Mouse (Mus musculus): Measurements from ENCODE around the gene Ptprm.

Gene Ptprm

GRCm38 (mm10) chr17:66879151-66879550, 475.1 kb downstream of the Ptprm start:
- DNase-seq (ENCODE audit: low spot score in 2 of 2) = no peak

GRCm38 (mm10) chr17:66877582-66877981, 476.7 kb downstream of the Ptprm start:
- no peak for DNase-seq (ENCODE audit: low spot score in 2 of 2)

GRCm38 (mm10) chr17:66874810-66875209, 479.4 kb downstream of the Ptprm start:
- DNase-seq (ENCODE audit: low spot score in 2 of 2) = no peak

- no peak for DNase-seq (ENCODE audit: low spot score in 2 of 2)
These were observed 482.9 kb downstream of the Ptprm start for GRCm38 (mm10) chr17:66871396-66871795.

DNA sequence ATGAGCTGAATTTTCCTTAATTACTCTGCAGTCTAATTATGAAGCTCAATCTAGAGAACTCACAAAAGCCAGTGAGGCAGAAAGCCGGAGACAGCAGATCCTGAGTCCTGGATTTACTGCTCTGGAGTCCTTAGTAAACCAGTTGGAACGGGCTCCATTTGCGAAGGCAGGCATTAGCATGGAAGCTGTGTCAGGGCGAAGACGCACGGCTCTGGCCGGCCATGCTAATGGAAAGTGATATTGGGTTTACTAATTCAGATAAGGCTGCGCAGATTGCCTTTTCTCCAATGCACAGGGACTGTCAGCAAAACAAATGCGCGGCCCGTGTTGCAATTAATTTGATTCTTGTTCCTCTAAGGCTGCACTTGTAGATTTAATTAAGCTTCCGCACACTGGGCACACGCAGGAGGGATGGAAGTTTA, 484.7 kb downstream of the Ptprm start:
- DNase-seq (ENCODE audit: low spot score in 2 of 2) = no peak

DNA sequence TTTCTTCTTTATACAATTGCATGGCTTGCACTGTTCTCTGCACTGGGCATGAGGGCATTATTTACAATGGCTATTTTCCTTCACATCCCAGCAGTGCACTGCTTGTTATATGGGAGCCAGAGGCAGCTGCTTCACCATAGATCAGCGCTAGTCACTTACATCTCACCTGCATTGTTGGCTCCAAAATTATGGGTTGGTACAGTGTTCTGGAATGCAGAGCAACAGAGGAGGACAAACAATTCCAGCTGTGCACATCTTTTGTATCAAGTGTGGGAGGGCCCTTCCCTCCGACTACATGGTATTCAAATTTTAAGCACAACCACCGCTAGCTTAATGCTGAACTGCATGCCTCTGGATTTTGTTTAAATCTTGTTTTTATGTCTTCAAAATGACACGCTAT, 489.8 kb downstream of the Ptprm start:
- DNase-seq (ENCODE audit: low spot score in 2 of 2) = no peak

DNA sequence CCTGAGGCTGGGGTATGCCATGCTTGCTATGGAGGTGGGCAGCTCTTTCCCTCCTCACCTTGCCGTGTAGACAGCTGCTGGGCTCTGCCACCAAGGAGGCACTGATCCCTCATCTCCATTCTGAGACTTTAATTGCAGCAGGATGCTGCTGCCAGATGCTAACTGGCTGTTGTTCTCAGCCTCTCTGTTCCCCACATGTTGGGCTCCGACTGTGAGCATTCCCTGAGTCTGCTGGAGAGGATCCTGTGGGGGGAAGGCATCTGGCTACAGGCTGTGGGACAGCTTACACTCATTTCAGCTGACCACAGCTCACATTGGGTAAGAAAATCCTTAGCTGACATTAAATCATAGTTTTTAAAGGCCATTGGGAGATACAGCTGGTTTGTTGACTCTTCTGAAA, 492.7 kb downstream of the Ptprm start:
- no peak for DNase-seq (ENCODE audit: low spot score in 2 of 2)

DNA sequence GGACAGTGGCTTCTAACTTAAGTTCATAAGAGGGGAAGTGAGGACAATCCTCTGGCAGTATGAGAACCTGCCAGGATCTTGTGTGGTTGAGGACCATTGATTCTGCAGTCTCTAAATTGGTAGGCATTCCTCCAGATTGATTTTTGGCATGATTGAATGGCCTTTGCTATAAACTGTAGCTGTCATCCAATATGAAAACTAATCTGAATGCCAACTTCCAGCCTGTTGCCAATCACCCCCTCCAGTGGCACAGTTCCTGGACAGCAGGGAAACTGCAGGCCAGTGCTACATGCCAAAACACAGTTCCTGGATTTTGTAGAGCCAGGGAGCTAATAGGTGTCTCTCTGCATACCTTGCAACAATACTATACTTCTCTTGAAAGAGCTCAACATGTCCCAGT, 495.5 kb downstream of the Ptprm start:
- no peak for DNase-seq (ENCODE audit: low spot score in 2 of 2)

DNA sequence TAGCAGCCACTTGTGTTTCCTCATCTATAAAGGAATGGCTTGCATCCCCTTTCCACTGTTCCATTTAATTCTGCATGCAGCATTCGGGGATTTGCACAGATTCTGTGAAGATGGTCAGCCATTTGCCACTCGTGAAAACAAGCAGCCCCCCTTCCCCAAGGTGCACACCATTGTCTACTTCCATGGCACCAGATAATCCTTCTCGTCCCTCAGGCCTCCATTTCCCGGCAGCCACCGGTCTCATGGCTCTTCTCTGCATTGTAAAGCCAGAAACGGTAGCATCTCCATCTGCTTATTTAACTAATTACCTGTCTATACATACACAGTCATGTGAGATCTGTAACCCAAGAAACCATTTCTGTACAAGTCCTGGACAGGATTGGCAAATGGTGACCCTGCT, 501.8 kb downstream of the Ptprm start:
- DNase-seq (ENCODE audit: low spot score in 2 of 2) = no peak

GRCm38 (mm10) chr17:66847011-66847410, 507.2 kb downstream of the Ptprm start:
- DNase-seq (ENCODE audit: low spot score in 2 of 2) = peak in 1 of 2 experiments; percentile 5

- no peak for DNase-seq (ENCODE audit: low spot score in 2 of 2)
These were observed 531.9 kb downstream of the Ptprm start for GRCm38 (mm10) chr17:66822347-66822746.

- no peak for DNase-seq (ENCODE audit: low spot score in 2 of 2)
These were observed 536.9 kb downstream of the Ptprm start for GRCm38 (mm10) chr17:66817380-66817779.

DNA sequence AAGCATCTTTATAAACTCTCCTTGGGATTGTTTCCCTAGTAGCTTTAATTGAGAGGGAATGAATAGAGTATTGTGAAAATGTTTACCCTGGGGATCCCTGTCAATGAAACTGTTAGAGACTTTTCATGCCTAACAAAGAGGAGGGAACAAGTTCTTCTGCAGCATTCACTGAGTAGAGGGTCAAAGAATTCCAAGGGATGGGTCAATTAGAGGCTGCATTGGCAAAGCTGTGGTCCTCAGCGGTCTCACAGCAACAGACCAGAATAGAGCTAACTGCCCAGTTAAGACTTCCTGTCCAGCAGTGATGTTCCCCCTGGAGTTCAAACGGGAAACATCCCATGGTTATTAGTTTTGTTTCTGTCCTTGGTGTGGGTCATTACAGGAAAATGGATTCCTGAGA, 538.3 kb downstream of the Ptprm start:
- no peak for DNase-seq (ENCODE audit: low spot score in 2 of 2)

- DNase-seq (ENCODE audit: low spot score in 2 of 2) = no peak
These were observed 540.5 kb downstream of the Ptprm start for GRCm38 (mm10) chr17:66813786-66814185.

DNA sequence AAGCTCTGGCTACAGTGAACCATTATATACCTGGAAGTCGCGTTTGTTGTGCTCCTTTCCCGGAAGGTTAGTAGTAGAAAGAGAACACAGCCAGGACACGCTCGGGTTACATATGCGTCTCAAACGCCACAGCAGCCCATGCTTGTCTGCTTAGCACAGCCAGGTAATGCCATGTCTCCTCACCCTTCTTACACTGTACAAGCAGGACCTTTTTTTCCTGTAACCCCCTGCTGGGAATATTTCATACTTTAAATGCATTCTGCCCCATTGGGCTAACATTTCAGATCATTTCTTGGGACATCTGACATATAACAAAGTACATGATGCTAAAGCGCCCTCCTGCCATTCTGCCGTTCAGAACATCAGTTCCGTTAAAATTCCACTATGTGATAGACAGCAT, 540.9 kb downstream of the Ptprm start:
- DNase-seq (ENCODE audit: low spot score in 2 of 2) = no peak

DNA sequence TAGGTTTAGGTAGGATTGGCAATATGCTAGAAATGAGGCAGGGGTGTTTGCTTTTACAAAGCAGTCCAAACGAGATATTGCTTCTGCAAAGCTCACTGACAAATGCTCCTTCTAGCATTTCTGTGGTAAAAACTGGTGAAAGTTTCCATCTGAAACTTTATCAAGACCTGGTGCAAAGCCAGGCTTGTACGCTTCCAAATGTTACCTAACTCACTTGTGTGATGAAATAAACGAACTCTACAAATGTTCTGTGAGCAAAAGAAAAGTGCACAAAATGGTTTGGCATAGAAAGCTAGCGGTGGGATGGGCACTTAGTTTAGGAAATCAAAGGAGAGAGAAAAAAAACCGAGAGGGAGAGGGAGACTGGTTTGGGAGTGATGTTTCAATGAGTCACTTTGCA, 544.5 kb downstream of the Ptprm start:
- peak in 1 of 2 experiments; percentile 30 for DNase-seq (ENCODE audit: low spot score in 2 of 2)

- DNase-seq (ENCODE audit: low spot score in 2 of 2) = no peak
These were observed 546.1 kb downstream of the Ptprm start for GRCm38 (mm10) chr17:66808186-66808585.

- DNase-seq (ENCODE audit: low spot score in 2 of 2) = no peak
These were observed 552.2 kb downstream of the Ptprm start for GRCm38 (mm10) chr17:66801831-66802687.

DNA sequence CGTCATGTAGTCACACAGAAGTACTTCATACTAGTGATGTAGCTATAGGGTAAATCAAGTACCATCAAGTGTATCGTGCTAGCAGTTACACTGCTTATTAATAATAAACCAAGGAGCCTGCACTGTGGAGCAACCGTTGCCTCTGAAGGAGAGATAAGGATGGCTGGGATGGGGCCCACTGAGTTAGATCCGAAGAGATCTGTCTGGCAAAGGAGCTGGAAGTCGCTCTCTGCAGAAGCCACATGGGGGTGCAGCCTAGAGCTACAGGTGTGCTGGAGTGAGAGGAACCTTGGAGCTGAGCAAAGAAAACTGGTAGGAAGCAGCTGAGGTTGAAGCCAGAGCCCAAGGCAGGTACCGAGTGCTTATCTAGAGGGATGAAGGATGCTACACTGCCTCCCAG, 554.0 kb downstream of the Ptprm start:
- DNase-seq (ENCODE audit: low spot score in 2 of 2) = no peak

DNA sequence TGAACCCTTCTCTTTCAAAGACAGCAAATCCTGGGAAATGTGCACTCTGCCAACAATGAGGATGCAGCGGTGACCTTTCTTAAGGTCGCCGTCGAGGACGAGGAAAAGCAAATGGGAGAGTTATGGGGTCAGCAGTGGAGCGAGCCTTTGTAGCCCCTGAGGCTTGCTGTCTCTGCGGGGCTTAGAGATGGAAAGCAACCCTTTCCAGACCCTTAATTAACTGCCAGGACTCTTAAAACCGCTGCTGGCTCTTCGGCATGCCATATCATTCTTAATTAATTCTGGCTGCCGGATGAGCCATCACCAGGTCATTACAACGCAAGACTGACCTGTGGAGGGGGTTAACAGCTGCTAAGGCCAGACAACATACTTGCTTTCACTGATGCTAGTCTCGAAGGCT, 568.1 kb downstream of the Ptprm start:
- no peak for DNase-seq (ENCODE audit: low spot score in 2 of 2)

DNA sequence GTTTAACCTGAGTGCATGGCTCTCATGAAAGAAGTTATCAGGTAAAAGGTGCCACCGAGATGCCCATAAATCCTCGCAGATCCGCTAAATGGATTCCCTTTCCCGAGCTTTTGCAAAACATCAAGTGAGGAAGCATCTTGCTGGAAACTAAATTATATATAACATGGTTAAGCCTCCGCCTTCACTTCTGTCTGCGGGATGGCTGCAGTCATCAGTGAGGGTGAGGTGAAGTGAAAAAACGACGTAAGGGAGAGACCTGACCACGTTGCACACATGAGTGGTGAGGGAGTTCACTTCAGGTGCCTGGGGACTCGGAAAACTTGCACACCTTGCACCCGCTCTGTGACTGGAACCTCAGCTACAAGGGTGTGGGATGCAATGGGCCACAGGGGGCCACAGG, 568.7 kb downstream of the Ptprm start:
- DNase-seq (ENCODE audit: low spot score in 2 of 2) = no peak

DNA sequence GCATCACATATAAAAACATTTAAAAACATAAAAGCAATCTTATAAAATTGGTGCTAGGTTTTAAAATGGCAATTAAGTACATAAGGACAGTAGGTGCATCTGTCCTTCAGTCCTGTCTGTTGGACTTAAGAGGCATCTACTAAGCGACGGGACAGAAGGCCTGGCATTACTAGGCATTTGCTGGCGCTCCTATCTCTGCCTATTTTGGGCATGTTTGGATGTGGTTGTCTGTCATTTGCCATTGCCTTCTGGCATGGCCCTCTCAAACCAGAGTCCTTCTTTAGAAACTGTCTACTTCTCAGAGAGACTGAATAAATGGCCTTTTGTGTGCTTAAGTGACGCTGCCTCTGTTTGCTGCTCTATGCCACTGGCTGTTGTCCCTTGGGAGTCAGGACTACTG, 570.7 kb downstream of the Ptprm start:
- no peak for DNase-seq (ENCODE audit: low spot score in 2 of 2)

DNA sequence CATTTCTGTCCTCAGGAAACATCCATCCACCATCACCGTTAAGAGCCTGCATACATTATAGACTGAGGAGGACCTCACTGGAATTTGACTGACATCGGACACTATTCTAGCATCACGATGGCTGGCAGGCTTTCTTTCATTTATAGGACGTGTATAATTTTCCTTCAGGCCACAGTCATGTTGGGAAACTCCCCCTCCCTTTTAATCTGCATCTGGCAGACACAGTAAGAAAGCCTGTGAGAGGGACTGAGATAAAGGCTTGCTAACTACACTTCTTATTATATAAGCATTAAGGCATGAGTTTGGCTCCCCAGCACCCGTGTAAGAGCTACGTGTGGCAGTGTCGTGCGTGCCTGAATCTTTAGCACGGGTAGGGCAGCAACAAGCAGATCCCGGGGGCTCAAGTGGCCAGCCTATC, 571.2 kb downstream of the Ptprm start:
- DNase-seq (ENCODE audit: low spot score in 2 of 2) = no peak

GRCm38 (mm10) chr17:66781910-66782309, 572.3 kb downstream of the Ptprm start:
- peak in 1 of 2 experiments; percentile 11 for DNase-seq (ENCODE audit: low spot score in 2 of 2)

All from urinary bladder, postnatal 36 days (tissue).